Mouse (Mus musculus): ENCODE data around the gene Tmbim4. TPM values are rescaled to one million over a fixed set of nuclear protein-coding genes. Genes with fewer than 3 reads are reported as not detected.
"Not testable (repeated sequence)": the region's sequence is repeated elsewhere in the genome, so short reads cannot be mapped to it uniquely, and the experiment has no call there.

Tmbim4 gene
- total RNA-seq, 2 experiments from 2014 or later = 80.8 to 82.8 TPM

GRCm38 (mm10) chr10:120197061-120197835, 4.1 kb upstream of the Tmbim4 start:
- DNase-seq = no peak

DNA sequence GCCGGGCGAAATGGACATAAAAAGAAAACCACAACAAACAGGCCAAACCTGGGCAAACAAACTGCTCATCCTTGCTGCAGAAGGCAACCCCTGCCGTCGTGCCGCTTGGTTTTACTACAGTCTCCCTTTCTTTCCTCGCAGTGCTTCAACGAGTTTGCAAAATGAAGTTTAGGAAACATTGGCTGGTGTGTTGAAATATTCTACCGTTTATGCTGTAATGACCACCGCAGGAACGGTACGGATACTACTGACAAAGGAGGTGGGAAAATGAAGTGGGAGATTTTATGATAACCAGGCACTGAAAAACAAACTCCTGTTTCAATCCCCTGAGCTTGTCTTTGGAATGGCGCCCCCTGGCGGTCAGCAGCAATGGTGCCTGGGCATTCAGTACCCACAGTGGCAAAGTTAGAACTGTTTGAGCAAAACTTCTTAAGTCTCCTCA, 592 bp downstream of the Tmbim4 start, which contains the start of gene Irak3:
Gene Irak3, minus strand, starts transcription at position 170 of the 442 bp plus-strand sequence.
- peak; percentile 89 for DNase-seq

- no peak for DNase-seq
These were observed 1.3 kb downstream of the Tmbim4 start for GRCm38 (mm10) chr10:120202467-120203250.

DNA sequence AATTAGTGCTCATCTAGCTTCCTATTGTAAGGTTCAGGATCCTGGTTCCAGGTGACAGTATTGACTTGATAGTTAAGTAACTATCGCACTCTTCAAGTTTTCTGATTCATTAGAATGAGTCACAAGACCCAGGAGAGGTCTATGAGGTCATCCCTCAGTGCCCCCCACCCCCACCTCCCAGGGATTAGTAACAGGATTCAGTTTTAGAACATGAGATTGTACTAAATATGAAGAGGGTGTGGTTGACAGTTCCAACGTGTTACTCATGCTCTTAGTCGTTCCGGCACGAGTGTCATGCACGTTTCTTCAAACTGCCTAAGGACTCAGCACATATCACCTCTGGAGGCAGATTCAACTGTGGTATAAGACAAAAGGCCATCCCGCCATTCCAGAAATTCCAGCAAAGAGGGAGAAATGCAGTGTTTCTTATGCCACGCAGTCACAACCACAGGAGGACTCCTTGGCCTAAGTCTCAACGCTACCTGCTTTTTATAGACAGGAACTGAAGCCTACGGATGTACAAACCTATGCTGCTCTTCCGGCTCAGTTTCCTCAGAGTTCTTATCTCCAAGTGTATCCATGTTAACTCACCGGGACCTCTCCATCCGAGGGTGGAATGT, 3.3 kb downstream of the Tmbim4 start:
- DNase-seq = no peak

DNA sequence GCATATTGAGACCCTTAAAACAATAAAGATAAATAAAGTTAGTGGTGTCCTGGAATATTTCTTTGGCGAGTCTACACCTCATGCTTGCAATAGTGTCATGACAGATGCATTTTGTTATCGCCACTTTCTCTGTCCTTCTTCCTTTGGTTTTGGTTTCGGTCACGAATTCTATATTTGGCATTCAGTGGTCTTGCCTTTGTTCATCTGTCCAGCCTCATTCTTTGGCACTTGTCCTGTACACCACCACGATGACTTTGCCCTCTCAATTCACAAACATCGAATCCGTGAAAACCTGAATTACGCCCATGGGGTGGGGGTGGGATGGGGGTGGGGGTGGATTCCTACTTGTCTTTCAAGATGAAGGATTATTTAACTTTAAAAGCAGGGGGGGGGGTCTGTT, 6.6 kb downstream of the Tmbim4 start:
- no peak for DNase-seq

GRCm38 (mm10) chr10:120208575-120209538, 7.5 kb downstream of the Tmbim4 start:
- DNase-seq = peak; percentile 91

DNA sequence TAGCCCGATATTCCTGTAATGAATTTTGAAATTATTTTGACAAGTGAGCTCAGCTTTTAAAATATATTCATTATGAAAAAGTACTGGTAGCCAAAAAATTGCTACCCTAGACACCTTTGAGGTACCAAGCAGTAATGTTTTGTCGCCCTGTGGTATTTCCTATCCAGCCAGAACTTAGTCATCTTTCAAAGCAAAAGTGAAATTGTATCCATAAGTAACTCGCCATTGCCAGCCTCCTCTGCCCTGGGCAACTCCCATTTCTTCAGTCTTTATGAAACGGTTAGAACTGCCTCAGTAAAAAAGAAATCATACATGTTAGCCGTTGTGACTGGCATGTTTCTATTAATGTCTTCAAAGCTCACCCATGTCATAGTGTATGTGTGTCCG, 8.1 kb downstream of the Tmbim4 start:
- DNase-seq = no peak

- DNase-seq = no peak
These were observed 8.7 kb downstream of the Tmbim4 start for GRCm38 (mm10) chr10:120210096-120210495.

GRCm38 (mm10) chr10:120217099-120217498, 15.7 kb downstream of the Tmbim4 start:
- not testable (repeated sequence) for DNase-seq

DNA sequence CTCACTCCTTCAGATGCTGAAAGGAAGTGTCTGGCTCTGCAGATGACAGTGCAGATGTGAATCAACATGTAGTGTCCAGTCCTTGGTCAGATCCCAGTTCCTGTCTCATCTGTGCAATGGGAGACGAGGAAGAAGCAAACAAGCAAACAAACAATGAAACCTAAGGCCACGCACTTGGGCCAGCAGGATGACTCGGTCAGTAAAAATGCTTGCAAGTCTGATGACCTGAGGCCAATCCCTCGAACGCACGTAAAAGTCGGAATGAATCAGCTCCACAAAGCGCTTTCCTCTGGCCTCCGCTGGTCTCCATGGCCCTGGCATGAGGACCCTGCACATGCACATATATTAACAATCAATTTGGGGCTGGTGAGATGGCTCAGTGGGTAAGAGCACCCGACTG, 17.6 kb downstream of the Tmbim4 start:
- no peak for DNase-seq

DNA sequence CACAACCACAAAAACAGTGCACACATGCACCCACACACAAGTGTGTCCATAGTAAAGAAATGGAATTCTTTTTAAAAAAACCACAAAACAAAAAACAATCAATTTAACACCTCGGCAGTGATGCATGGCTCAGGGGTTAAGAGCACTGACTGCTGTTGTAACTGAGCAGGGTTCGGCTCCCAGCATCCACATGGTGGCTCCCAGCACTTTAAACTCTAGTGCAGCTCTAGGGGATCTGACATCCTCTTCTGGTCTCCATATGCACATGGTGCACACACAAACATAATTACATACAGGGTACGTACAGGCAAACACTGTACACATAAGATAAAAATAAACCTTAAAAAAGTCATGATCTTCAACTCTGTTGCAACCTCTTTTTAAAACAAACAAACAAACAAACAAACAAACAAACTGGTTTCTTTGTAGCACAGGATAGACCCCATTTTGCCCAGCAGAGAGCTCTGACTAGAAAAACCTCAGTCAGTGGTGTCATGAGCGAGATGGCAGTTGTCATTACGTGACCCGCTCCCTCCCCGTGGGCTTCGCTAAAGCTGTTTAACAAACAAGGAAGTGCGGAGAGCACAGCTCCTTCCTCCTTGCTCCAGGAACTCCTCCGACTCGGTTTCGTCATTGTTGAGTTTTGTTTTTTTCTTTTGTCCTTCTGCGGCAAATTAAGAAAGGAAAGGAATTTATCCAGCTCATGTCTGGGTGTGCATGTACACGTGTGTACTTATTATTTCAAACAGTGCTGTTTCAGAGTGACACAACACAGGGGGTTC, 18.4 kb downstream of the Tmbim4 start:
- peak; percentile 9 for DNase-seq

DNA sequence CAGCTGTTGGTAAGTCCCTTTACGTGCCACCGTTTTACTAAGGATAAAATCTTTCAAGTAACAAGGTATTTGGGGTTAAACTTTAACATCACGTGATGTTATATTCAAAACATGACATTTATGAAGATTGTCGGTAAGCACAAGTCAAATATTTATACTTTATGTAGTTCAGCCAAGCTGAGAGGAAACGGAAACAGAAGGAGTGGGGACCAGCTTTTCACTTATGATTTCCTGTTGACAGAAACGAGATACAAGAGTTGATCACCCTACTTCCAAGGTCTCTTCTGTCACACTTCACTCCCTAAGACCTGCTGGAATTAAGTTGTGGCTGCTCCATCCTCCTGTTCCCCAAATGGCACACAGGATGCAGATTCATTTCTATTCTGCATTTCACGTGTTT, 19.4 kb downstream of the Tmbim4 start:
- DNase-seq = no peak

DNA sequence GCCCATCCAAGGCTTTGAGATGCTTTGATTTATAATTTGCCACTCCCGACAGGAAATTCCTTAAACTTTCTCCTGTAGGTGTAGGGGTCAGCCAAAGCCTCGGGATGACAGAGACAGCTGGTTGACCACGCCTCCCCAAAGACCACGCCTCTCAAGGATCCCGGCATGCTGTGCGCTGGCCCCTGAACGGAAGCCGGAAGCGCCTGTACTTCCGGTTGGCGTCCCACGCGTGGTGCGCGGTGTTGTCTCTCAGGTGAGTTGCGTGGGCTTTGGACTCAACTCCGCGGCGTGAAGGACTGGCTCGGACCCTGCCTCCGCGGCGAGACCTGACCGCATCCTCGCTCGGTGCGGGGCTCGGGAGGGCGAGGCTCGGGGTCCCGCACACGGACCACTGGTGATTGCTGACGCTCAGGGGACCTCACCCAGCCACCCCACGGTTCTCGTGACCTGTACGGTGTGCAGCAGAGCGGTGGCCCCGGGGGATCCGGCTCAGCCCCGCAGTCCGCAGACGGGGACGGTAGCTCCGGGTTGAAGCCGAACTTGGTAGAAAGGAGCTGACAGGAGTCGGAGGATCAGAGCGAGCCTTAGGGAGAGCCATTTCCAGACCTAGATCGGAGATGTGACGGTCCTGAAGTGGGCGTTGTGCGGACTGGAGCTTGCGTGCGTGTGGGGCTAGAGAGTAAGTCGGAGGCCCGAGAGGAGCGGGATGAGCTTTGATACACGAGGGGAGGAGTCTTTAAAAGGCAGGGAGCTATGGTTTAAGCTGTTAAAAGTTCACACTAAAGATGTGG, 25.7 kb downstream of the Tmbim4 start, which contains the start of gene Llph:
Gene Llph, plus strand, starts transcription at position 200 of the 791 bp plus-strand sequence.
- peak; percentile 90 for DNase-seq

GRCm38 (mm10) chr10:120231718-120232117, 30.3 kb downstream of the Tmbim4 start:
- peak; percentile 76 for DNase-seq

GRCm38 (mm10) chr10:120233655-120234367, 32.4 kb downstream of the Tmbim4 start:
- peak; percentile 75 for DNase-seq

GRCm38 (mm10) chr10:120236855-120237254, 35.5 kb downstream of the Tmbim4 start:
- DNase-seq = no peak

- no peak for DNase-seq
These were observed 36.9 kb downstream of the Tmbim4 start for GRCm38 (mm10) chr10:120238241-120238640.

- DNase-seq = no peak
These were observed 38.1 kb downstream of the Tmbim4 start for GRCm38 (mm10) chr10:120239476-120239875.

- DNase-seq = no peak
These were observed 41.0 kb downstream of the Tmbim4 start for GRCm38 (mm10) chr10:120242421-120242820.
